Mouse (Mus musculus): Measurements from ENCODE around the gene Cygb. TPM values are rescaled to one million over a fixed set of nuclear protein-coding genes. Genes with fewer than 3 reads are reported as not detected.

Cygb gene
- total RNA-seq, 2 experiments from 2014 or later, result 16.8 to 22.8 TPM

DNA sequence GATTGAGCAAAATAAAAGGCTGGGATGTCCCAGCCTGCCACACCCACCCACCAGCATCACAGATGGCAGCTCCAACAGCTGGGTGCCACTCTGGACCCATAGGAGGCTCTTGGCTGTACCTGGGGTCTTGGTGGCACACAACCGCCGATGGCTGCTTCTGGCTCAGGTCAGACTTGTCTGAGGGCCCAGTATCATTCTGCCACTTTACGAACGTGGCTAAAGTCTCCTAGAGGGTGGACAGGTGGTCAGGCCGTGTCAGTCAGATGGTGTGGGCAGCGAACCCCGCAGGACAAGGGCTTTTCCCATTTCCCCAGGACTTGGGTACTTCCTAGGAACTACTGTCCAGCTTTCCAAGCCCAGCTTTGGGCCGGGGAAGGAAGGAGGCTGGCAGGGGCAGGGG is 52.9 kb downstream of the Cygb start:
- intact Hi-C loops (cut with DNase I; ENCODE audit: low total_unique reads), result no loop called here

DNA sequence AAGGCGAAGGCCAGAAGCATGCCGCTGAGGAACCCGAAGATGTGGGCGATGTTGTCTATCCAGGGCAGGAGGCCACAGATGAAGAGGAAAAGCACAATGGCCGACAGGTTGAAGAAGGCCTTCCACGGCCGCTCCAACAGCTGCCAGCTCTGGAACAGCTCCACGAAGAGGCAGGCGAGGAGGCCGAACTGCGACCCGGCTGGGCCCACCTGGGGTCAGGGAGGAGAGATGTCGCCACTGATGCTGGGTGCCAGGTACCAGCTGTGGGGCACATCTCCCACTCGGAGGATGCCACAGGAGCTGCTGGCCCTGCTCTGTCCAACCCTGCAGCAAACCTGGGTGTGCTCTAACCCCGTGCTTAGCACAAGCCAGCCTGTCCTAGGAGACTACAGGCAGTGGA is 54.9 kb downstream of the Cygb start:
- DNase-seq, result no peak
- intact Hi-C loops (cut with DNase I; ENCODE audit: low total_unique reads), result no loop called here

More for the DNA sequence above, 52.9 kb downstream of the Cygb start:
- no peak for DNase-seq

DNA sequence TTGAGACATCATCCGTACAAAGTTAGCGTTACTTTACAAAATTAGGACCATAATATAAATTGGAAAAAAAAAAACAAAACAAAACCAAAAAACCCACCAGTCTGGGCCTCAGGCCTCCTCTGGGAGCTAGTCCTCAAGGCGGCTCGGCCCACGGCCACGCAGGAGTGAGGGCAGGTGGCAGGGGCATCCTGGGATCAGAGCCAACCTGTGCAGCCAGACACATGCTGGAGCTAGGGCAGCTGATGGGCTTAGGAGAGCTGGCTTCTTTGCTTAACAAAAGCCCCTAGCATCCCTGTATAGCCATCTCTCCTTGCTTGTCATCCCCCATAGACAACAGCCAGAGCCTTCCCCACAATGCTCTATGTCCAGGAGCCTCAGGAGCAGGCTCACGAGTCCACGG is 55.9 kb downstream of the Cygb start:
- intact Hi-C loops (cut with DNase I; ENCODE audit: low total_unique reads), result no loop called here
- DNase-seq, result no peak

DNA sequence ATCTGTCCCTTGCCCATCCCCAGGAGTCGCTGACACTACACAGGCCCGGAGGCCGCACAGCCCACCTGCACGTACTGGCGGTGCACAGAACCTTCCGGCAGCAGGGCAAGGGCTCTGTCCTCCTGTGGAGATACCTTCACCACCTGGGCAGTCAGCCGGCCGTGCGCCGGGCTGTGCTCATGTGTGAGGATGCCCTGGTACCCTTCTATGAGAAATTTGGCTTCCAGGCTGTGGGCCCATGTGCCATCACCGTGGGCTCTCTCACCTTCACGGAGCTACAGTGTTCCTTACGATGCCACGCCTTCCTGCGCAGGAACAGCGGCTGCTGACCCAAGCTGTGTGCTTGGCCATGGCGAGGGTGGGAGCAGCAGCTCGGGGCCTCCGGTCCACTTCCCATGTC is 57.3 kb downstream of the Cygb start:
- intact Hi-C loops (cut with DNase I; ENCODE audit: low total_unique reads), result no loop called here
- DNase-seq, result no peak

Other genes with a start within 250 kb of the Cygb start
- 10 to 100 TPM; 38.3 to 48.7 TPM for gene Rnf157, start 241.3 kb downstream of the Cygb start, total RNA-seq (2021)
- 10 to 100 TPM; 42.6 to 58.9 TPM for gene Ubald2, start 220.2 kb downstream of the Cygb start, total RNA-seq (2021)
- gene Qrich2, start 188.1 kb downstream of the Cygb start, total RNA-seq (2021), result not detected
- gene Prpsap1, start 160.1 kb downstream of the Cygb start, total RNA-seq (2021), result 10 to 100 TPM; 22.4 to 24.6 TPM
- gene Sphk1, start 123.4 kb downstream of the Cygb start, total RNA-seq (2021), result 1 to 10 TPM; 1.6 to 2.6 TPM
- gene Ube2o, start 72.9 kb downstream of the Cygb start, total RNA-seq (2021), result 10 to 100 TPM; 23.4 to 25.6 TPM
- not detected for gene Aanat, start 67.9 kb downstream of the Cygb start, total RNA-seq (2021)
- gene Rhbdf2, start 27.3 kb downstream of the Cygb start, total RNA-seq (2021), result 1 to 10 TPM; 5.9 to 9.0 TPM
- gene Prcd, start 779 bp downstream of the Cygb start, total RNA-seq (2021), result under 1 TPM; 0.49 to 0.84 TPM
- gene St6galnac1, start 121.2 kb upstream of the Cygb start, total RNA-seq (2021), result not detected
- gene Mxra7, start 173.7 kb upstream of the Cygb start, total RNA-seq (2021), result 10 to 100 TPM; 23.1 to 29.6 TPM
- 10 to 100 TPM; 24.1 to 24.7 TPM for gene Mettl23, start 189.0 kb upstream of the Cygb start, total RNA-seq (2021)
- gene Jmjd6, start 189.1 kb upstream of the Cygb start, total RNA-seq (2021), result 10 to 100 TPM; 19.5 to 21.4 TPM
- 10 to 100 TPM; 22.3 to 27.2 TPM for gene Mfsd11, start 198.1 kb upstream of the Cygb start, total RNA-seq (2021)
- gene Srsf2, start 198.8 kb upstream of the Cygb start, total RNA-seq (2021), result 10 to 100 TPM; 73.0 to 80.9 TPM